Mouse (Mus musculus) heart, embryonic 13.5 days (tissue): ENCODE data around the gene Gm826. TPM values are rescaled to one million over a fixed set of nuclear protein-coding genes. Genes with fewer than 3 reads are reported as not detected.

Experiments
- ATAC-seq: fragments of 200-750 bp; cut with Nextera tagmentation; 2 replicates; pipeline ENCODE4 v1.8.0; 2017; ENCODE audit warnings: moderate TSS enrichment; ENCODE audit not compliant: insufficient number of reproducible peaks, low FRiP score, low TSS enrichment; ENCODE audit errors: extremely low read depth
- H3K27ac ChIP-seq: fragments of 300-500 bp; sonication (generic); replicated peaks from 2 replicates; pipeline ENCODE4 v1.5.1; 2015; ENCODE audit warnings: moderate library complexity, mild to moderate bottlenecking, inconsistent platforms
- H3K27me3 ChIP-seq: fragments of 300-500 bp; sonication (generic); replicated peaks from 2 replicates; pipeline ENCODE4 v1.6.1; 2015; ENCODE audit warnings: mild to moderate bottlenecking, inconsistent platforms
- H3K36me3 ChIP-seq: fragments of 300-500 bp; sonication (generic); 2 replicates; pipeline ENCODE4 v1.6.1; 2015; ENCODE audit warnings: mild to moderate bottlenecking, inconsistent platforms
- H3K4me1 ChIP-seq: fragments of 300-500 bp; sonication (generic); 2 replicates; pipeline ENCODE4 v1.6.1; 2015; ENCODE audit warnings: inconsistent platforms
- H3K4me2 ChIP-seq: fragments of 300-500 bp; sonication (generic); 2 replicates; pipeline ENCODE4 v1.6.1; 2015; ENCODE audit warnings: inconsistent platforms, mild to moderate bottlenecking, moderate library complexity
- H3K4me3 ChIP-seq: fragments of 300-500 bp; sonication (generic); 2 replicates; pipeline ENCODE4 v1.5.1; 2015; ENCODE audit warnings: moderate library complexity, mild to moderate bottlenecking, inconsistent platforms
- H3K9ac ChIP-seq: fragments of 300-500 bp; sonication (generic); 2 replicates; pipeline ENCODE4 v1.6.1; 2015; ENCODE audit warnings: inconsistent platforms, mild to moderate bottlenecking, moderate library complexity
- H3K9me3 ChIP-seq: fragments of 300-500 bp; sonication (generic); 2 replicates; pipeline ENCODE4 v1.6.1; 2016; ENCODE audit warnings: inconsistent platforms
- WGBS: fragments of 180-500 bp; shearing (Covaris S2); methylation state at CpG from one replicate; pipeline ENCODE4 v1.1.7; 2015; ENCODE audit warnings: mixed read lengths; 5-methylcytosine and 5-hydroxymethylcytosine counted together
- polyA plus RNA-seq: library from polyadenylated mRNA; unstranded; fragments of >200 nt; fragmentation: Nextera tagmentation; extraction: Ambion mirVana; gene quantifications from 2 replicates; pipeline ENCODE4 v1.2.1, GENCODE M21; 2015

The Gm826 gene
- 16.5 and 21.8 TPM in 2 replicates for polyA plus RNA-seq

DNA sequence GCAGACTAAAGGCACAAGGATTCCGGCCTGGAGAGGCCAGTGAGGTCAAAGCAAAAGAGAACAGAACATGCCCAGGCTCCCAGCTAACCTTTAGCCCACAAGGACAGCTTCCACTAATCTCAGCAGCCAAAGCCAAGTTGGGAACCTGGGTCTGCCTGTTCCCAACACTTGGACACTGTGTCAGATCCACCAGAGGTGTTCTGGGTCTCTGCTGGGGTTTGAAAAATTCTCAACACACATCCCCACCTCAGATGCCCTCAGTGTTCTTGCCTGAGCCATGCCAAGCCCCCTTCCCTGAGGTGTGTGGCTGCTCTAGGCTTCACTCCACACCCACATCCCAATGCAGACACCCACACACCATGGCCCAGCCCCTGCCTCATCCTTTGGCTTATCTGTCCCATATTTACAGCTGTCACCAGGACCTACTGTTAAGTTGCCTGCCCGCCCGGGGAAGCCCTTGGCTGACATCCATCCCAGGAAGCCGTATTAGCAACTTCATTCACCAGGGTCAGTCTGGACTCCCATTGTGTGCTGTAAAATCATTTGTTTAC lies at the start of gene Gm826:
Gene Gm826 (minus strand): TSS at position 52 of the 551 bp plus-strand sequence.
- no peaks in the 10 kb centered on the region for H3K36me3 ChIP-seq
- H3K4me2 ChIP-seq: no peak within 1 kb of the TSS
- no peak within 1 kb of the TSS for H3K27ac ChIP-seq
- 26% methylated on average over 4 of the region's 4 CpGs for WGBS
- H3K4me1 ChIP-seq: peaks cover 21% of the 10 kb centered on the region
- H3K9ac ChIP-seq: no peak within 1 kb of the TSS
- ATAC-seq: no peak
- H3K9me3 ChIP-seq: no peaks in the 10 kb centered on the region
- H3K27me3 ChIP-seq: peaks cover 27% of the 10 kb centered on the region
- H3K4me3 ChIP-seq: no peak within 1 kb of the TSS

DNA sequence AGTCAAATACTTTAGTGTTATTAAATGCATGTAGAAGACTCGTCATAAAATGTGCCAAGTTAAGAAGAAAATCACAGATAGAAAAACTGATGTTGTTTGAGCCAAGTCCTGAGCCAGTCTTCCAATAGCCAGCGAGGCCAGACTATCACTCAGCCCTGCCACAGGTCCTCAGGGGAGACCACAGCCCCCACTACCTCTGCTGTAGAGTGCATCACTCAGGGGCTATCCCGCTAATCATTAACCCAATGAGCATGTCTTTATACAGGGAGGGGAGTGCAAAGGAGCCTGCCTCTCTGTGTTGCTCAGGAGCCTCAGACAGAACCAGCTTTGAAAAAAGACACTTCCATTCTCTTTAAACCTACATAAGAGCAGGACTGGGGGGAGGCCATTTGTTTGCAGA lies 49.5 kb upstream of the Gm826 start:
- no peak for ATAC-seq
- no peak overlapping the region for H3K4me2 ChIP-seq
- no peak overlapping the region for H3K27ac ChIP-seq
- H3K27me3 ChIP-seq: peaks cover 31% of the 10 kb centered on the region; the same call in 1 of the 2 replicates
- no peaks in the 10 kb centered on the region for H3K36me3 ChIP-seq
- 52% methylated on average over 3 of the region's 3 CpGs for WGBS
- no peaks in the 10 kb centered on the region for H3K4me1 ChIP-seq
- no peak overlapping the region for H3K9ac ChIP-seq
- H3K4me3 ChIP-seq: no peak overlapping the region
- H3K9me3 ChIP-seq: no peaks in the 10 kb centered on the region

DNA sequence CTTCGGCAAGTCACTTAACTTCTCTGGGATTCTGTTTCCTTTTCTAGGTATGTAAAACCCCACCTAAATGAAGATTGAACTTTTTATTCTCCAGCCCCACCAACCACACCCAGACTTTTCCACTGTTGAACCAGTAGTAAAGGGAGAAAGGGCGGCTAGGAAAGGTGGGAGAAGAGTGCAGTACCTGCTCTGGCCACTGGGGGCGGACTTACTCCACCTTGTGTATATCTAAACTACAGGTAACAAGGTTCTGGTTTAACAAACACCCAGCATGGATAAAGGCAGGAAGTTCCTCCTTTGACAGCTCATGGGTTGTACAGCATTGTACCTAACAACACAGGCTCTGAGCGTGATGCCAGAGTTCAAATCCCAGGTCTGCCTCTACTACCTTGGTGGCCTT lies 44.3 kb upstream of the Gm826 start:
- ATAC-seq: no peak
- 39% methylated on average over 4 of the region's 4 CpGs for WGBS
- H3K4me2 ChIP-seq: no peak overlapping the region

DNA sequence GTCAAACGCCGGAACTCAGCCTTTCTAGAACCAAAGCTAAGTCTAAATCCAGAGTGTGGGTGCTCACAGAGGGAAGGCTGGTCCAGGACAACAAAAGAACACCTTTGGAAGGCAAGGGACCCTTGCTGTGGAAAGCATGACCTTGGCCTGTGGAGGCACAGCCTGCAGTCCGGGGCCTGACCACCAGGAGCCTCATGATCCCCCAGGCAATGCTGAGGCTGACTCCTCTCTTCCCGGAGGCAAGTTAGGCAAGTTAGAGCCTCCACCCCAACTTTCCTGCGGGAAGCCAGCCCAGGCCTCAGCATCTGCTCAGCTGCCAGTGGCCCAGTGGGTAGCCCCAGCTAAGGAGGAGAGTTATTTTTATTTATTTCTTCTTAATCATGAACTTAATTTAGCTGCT lies 42.3 kb upstream of the Gm826 start:
- no peak overlapping the region for H3K9ac ChIP-seq
- peaks cover 75% of the 10 kb centered on the region for H3K27me3 ChIP-seq
- 32% methylated on average over 5 of the region's 5 CpGs for WGBS
- no peaks in the 10 kb centered on the region for H3K36me3 ChIP-seq
- H3K27ac ChIP-seq: no peak overlapping the region
- ATAC-seq: no peak
- no peak overlapping the region for H3K4me2 ChIP-seq
- H3K9me3 ChIP-seq: no peaks in the 10 kb centered on the region
- H3K4me1 ChIP-seq: peaks cover 8% of the 10 kb centered on the region; the same call in 1 of the 2 replicates
- no peak overlapping the region for H3K4me3 ChIP-seq

More for the DNA sequence above, 44.3 kb upstream of the Gm826 start:
- Histone ChIP-seq H3K9me3 (no peaks in the 10 kb centered on the region), H3K4me1 (peaks cover 8% of the 10 kb centered on the region; the same call in 1 of the 2 replicates), H3K27ac (no peak overlapping the region), H3K9ac (no peak overlapping the region), H3K36me3 (no peaks in the 10 kb centered on the region), H3K4me3 (no peak overlapping the region), H3K27me3 (peaks cover 66% of the 10 kb centered on the region)

GRCm38 (mm10) chr2:160369653-160370420 lies 35.9 kb upstream of the Gm826 start:
- peak overlapping the region; percentile 47; the same call in 1 of the 2 replicates for H3K9ac ChIP-seq
- peaks cover 50% of the 10 kb centered on the region for H3K4me1 ChIP-seq
- H3K4me2 ChIP-seq: peak overlapping the region; percentile 99
- no peak for ATAC-seq
- no peaks in the 10 kb centered on the region for H3K9me3 ChIP-seq
- 4% methylated on average over 25 of the region's 25 CpGs for WGBS
- H3K27me3 ChIP-seq: peaks cover 83% of the 10 kb centered on the region
- no peaks in the 10 kb centered on the region for H3K36me3 ChIP-seq
- H3K27ac ChIP-seq: no peak overlapping the region
- H3K4me3 ChIP-seq: peak overlapping the region; percentile 59

DNA sequence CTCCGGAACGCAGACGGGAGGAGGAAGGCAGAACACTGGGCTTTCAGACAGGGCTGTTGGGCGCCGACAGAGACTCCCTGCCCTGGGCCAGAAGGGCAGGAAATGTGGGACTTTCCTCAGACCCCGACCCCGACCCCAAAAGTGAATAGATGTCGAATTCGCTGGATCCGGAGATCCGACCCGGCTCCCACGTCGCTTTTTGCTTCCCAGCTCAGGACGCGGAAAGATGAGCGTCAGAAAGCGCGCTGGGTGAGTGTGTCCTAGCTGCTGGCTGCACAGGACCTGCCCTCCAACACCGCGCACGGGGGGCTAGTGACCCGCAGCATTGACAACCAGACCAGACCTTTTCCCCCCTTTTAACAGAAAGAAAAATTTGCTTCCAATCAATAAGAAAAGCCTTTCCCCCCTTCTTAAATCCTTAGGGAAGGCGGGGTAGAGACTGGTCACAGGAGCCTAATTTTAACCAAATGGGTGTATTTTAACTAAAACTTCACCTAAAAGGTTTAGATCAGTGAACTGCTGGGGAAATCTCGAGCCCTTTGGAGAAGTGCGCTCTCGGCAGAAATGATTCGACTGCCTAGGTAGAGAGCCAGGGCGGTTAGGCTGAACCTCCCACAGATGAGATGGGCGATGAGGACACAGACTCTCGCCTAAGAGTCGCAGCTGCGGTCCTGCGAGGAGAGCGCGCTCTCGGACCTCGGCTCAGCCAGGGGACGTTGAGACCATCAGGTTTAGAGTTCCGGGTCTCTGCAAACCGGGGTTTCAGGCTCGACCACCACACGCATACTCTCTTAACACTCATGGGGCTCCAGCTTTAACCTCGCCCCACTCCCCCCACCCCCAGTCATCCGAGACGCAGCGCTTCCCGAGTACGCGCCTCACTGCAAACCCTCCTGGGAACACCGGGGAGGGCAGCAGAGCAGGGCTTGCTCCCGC lies 34.7 kb upstream of the Gm826 start:
- Histone ChIP-seq H3K9ac (peak overlapping the region; percentile 47), H3K27ac (no peak overlapping the region), H3K4me3 (peak overlapping the region; percentile 59), H3K27me3 (peaks cover 76% of the 10 kb centered on the region), H3K9me3 (no peaks in the 10 kb centered on the region), H3K4me2 (peak overlapping the region; percentile 99), H3K36me3 (no peaks in the 10 kb centered on the region), H3K4me1 (peaks cover 50% of the 10 kb centered on the region)
- WGBS: under 1% methylated on average over 52 of the region's 52 CpGs
- no peak for ATAC-seq

DNA sequence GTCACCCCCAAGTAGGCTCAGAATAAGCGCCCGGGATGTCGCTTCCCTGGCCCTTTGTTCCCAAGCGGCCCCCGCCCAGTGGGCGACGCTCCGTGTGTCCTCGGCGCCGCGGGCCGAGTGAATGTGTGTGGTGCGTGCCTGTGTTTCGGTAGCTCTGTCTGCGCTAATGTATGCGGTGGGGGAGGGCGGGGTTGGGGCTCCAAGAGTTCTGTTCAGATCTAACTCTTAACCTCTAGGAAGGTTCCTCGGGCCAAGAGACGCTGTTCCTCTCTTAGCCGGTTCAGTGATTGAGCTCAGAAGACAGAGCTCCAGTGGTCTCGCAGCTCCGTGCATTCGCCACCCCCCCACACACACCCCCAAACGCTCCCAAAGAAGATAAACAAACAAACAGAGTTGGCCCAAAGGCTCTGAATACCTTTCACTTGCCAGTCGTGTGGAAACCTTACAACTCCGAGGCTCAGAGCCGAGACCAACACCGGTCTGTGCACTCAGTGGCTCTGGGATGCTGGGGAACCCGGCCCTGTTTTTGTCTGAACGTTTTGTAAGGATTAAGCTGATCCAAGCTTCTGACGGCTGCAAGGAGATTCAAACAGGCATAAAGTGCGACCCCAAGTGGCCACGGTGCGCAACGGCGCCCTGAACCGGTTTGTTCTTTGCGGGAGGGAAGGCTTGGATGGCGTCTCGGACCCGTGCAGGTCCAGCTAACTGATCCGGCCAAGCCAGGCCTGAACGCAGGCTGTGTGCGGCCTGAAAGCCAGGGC lies 33.7 kb upstream of the Gm826 start:
- Histone ChIP-seq H3K9me3 (no peaks in the 10 kb centered on the region), H3K27ac (peak overlapping the region; percentile 81), H3K27me3 (peaks cover 75% of the 10 kb centered on the region), H3K9ac (peak overlapping the region; percentile 83), H3K4me2 (peak overlapping the region; percentile 99), H3K4me1 (peaks cover 50% of the 10 kb centered on the region), H3K4me3 (peak overlapping the region; percentile 59), H3K36me3 (0 out of 2 replicates have a peak, but pooled peaks cover 6% of the 10 kb centered on the region)
- WGBS: under 1% methylated on average over 45 of the region's 45 CpGs
- ATAC-seq: no peak

GRCm38 (mm10) chr2:160366980-160367338 lies 33.0 kb upstream of the Gm826 start, which contains the start of gene Mafb:
TSS of gene Mafb (minus strand) at chr2:160367065.
- Histone ChIP-seq H3K4me1 (peaks cover 50% of the 10 kb centered on the region), H3K4me2 (peak within 1 kb of the TSS; percentile 99), H3K36me3 (0 out of 2 replicates have a peak, but pooled peaks cover 8% of the 10 kb centered on the region), H3K9ac (peak within 1 kb of the TSS; percentile 83), H3K9me3 (no peaks in the 10 kb centered on the region), H3K27me3 (peaks cover 75% of the 10 kb centered on the region), H3K4me3 (peak within 1 kb of the TSS; percentile 59), H3K27ac (peak within 1 kb of the TSS; percentile 81)
- under 1% methylated on average over 37 of the region's 37 CpGs for WGBS
- peak; percentile 80 for ATAC-seq

GRCm38 (mm10) chr2:160366111-160366979 lies 32.4 kb upstream of the Gm826 start:
- Histone ChIP-seq H3K27ac (peak overlapping the region; percentile 75), H3K9ac (peak overlapping the region; percentile 83), H3K36me3 (0 out of 2 replicates have a peak, but pooled peaks cover 8% of the 10 kb centered on the region), H3K4me2 (peak overlapping the region; percentile 99), H3K4me1 (peaks cover 53% of the 10 kb centered on the region), H3K27me3 (peaks cover 75% of the 10 kb centered on the region), H3K9me3 (no peaks in the 10 kb centered on the region), H3K4me3 (peak overlapping the region; percentile 59)
- no peak for ATAC-seq
- 2% methylated on average over 93 of the region's 95 CpGs for WGBS
